Mouse (Mus musculus): ENCODE measurements at regions not wholly inside any gene's neighbourhood (a gene's known extent, or its start where the extent isn't known, plus 50 kb on each side); places are given as distances from the start of the nearest gene placed in this dataset.

GRCm38 (mm10) chr13:101592355-101592754 is 175.7 kb downstream of the Pik3r1 start:
- H3K4me3 ChIP-seq (ENCODE audit: low read depth, low read length): no peak overlapping the region
- no peak overlapping the region for H3K27ac ChIP-seq (ENCODE audit: low read length)
- H3K9me3 ChIP-seq (ENCODE audit: low read length): no peaks in the 10 kb centered on the region
- H3K36me3 ChIP-seq (ENCODE audit: insufficient read depth, low read length): no peaks in the 10 kb centered on the region
- WGBS: 77% methylated on average over 1 of the region's 1 CpGs
- H3K9ac ChIP-seq (replicated peaks; ENCODE audit: low read depth): no peak overlapping the region
- no peak for DNase-seq (ENCODE audit: low spot score)
- H3K27me3 ChIP-seq (replicated peaks; ENCODE audit: insufficient read depth, low read length): no peaks in the 10 kb centered on the region
- no peak for ATAC-seq
- no peak overlapping the region for H3K4me2 ChIP-seq (replicated peaks; ENCODE audit: low read depth, low read length)
- H3K4me1 ChIP-seq (ENCODE audit: insufficient read depth, low read depth, low read length): no peaks in the 10 kb centered on the region
- TF ChIP-seq CTCF (IDR thresholded peaks at IDR 0.05) (no peak), EP300 (IDR thresholded peaks at IDR 0.05) (no peak)

- 77% methylated on average over 8 of the region's 8 CpGs for WGBS
- Histone ChIP-seq H3K27ac (ENCODE audit: low read length) (no peak overlapping the region), H3K4me1 (ENCODE audit: insufficient read depth, low read depth, low read length) (no peaks in the 10 kb centered on the region), H3K27me3 (replicated peaks; ENCODE audit: insufficient read depth, low read length) (no peaks in the 10 kb centered on the region), H3K4me2 (replicated peaks; ENCODE audit: low read depth, low read length) (no peak overlapping the region), H3K9ac (replicated peaks; ENCODE audit: low read depth) (no peak overlapping the region), H3K4me3 (ENCODE audit: low read depth, low read length) (no peak overlapping the region), H3K9me3 (ENCODE audit: low read length) (no peaks in the 10 kb centered on the region), H3K36me3 (ENCODE audit: insufficient read depth, low read length) (no peaks in the 10 kb centered on the region)
- no peak for ATAC-seq
- no peak for DNase-seq (ENCODE audit: low spot score)
- no peak for TF ChIP-seq EP300 (IDR thresholded peaks at IDR 0.05)
These were observed 179.1 kb downstream of the Pik3r1 start for GRCm38 (mm10) chr13:101588905-101589304.

- H3K36me3 ChIP-seq (ENCODE audit: insufficient read depth, low read length): no peaks in the 10 kb centered on the region
- no peaks in the 10 kb centered on the region for H3K9me3 ChIP-seq (ENCODE audit: low read length)
- no peak overlapping the region for H3K4me3 ChIP-seq (ENCODE audit: low read depth, low read length)
- no peak overlapping the region for H3K9ac ChIP-seq (replicated peaks; ENCODE audit: low read depth)
- DNase-seq (ENCODE audit: low spot score) (no peak), ATAC-seq (no peak)
- 53% methylated on average over 2 of the region's 2 CpGs for WGBS
- H3K27ac ChIP-seq (ENCODE audit: low read length): no peak overlapping the region
- no peaks in the 10 kb centered on the region for H3K4me1 ChIP-seq (ENCODE audit: insufficient read depth, low read depth, low read length)
- no peaks in the 10 kb centered on the region for H3K27me3 ChIP-seq (replicated peaks; ENCODE audit: insufficient read depth, low read length)
- TF ChIP-seq CTCF (IDR thresholded peaks at IDR 0.05) (no peak), EP300 (IDR thresholded peaks at IDR 0.05) (no peak)
- no peak overlapping the region for H3K4me2 ChIP-seq (replicated peaks; ENCODE audit: low read depth, low read length)
These were observed 181.2 kb downstream of the Pik3r1 start for GRCm38 (mm10) chr13:101586787-101587186.

DNA sequence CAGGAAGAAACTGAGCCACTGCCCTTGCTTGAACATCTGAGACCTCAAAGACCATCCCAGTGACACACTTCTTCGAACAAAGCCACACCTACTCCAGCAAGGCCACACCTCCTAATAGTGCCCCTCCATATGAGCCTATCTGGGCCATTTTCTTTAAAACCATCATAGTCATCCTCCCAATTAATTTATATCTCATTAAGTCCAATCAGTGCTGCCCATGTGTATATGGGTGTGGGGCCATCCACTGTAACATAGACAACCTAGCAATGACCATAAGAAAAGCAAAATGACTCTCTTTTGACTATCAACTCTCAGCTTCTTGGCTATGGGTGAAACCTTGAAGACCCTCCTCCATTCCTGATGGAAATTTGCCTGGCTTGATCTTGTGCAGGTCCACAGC is 191.5 kb downstream of the Pik3r1 start:
- Histone ChIP-seq H3K27me3 (replicated peaks; ENCODE audit: insufficient read depth, low read length) (no peaks in the 10 kb centered on the region), H3K9me3 (ENCODE audit: low read length) (no peaks in the 10 kb centered on the region), H3K9ac (replicated peaks; ENCODE audit: low read depth) (no peak overlapping the region), H3K4me2 (replicated peaks; ENCODE audit: low read depth, low read length) (no peak overlapping the region), H3K36me3 (ENCODE audit: insufficient read depth, low read length) (no peaks in the 10 kb centered on the region), H3K4me1 (ENCODE audit: insufficient read depth, low read depth, low read length) (no peaks in the 10 kb centered on the region), H3K4me3 (ENCODE audit: low read depth, low read length) (no peak overlapping the region), H3K27ac (ENCODE audit: low read length) (no peak overlapping the region)
- ATAC-seq (no peak), DNase-seq (ENCODE audit: low spot score) (no peak)
- WGBS: 82% methylated on average over 1 of the region's 1 CpGs
- no peak for TF ChIP-seq CTCF (IDR thresholded peaks at IDR 0.05)

DNA sequence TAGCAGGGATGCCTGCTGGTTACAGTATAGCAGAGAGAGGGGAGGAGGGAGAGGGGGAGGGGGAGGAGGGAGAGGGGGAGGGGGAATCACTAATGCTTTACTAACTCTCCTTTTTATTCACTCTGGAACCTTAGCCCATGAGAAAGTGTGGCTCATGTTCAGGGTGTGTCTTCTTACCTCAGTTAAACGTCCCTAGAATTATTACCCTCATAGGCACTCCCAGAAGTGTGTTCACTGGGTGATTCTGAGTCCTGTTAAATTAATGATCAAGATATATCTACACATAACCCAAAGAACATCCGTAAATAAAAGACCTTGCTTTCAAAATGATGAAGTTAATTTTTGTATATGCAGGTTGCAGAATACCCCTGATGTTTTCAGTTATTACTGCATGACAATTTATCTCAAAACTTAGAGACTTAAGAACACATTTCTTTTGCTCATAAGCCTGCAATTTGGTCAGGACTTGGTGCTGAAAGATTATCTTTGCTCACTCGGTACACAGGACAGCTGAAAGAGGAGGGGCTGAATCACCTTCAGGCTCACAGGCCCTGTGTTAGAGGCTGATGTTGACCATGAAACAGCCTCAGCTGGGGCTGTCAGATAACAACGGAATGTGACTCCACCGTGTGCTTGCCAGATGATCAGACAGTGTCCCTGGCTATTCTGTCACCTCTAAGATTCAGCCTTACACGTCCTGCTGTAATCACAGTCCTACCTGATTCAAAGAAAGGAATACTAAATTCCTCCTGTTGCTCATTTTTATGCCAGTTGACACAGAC is 195.0 kb downstream of the Pik3r1 start:
- Histone ChIP-seq H3K9ac (replicated peaks; ENCODE audit: low read depth) (no peak overlapping the region), H3K9me3 (ENCODE audit: low read length) (no peaks in the 10 kb centered on the region), H3K4me2 (replicated peaks; ENCODE audit: low read depth, low read length) (no peak overlapping the region), H3K27me3 (replicated peaks; ENCODE audit: insufficient read depth, low read length) (no peaks in the 10 kb centered on the region), H3K36me3 (ENCODE audit: insufficient read depth, low read length) (no peaks in the 10 kb centered on the region), H3K4me1 (ENCODE audit: insufficient read depth, low read depth, low read length) (no peaks in the 10 kb centered on the region), H3K27ac (ENCODE audit: low read length) (no peak overlapping the region), H3K4me3 (ENCODE audit: low read depth, low read length) (no peak overlapping the region)
- ATAC-seq: no peak
- 45% methylated on average over 6 of the region's 6 CpGs for WGBS
- TF ChIP-seq CTCF (IDR thresholded peaks at IDR 0.05): no peak
- no peak for TF ChIP-seq EP300 (IDR thresholded peaks at IDR 0.05)
- no peak for DNase-seq (ENCODE audit: low spot score)

DNA sequence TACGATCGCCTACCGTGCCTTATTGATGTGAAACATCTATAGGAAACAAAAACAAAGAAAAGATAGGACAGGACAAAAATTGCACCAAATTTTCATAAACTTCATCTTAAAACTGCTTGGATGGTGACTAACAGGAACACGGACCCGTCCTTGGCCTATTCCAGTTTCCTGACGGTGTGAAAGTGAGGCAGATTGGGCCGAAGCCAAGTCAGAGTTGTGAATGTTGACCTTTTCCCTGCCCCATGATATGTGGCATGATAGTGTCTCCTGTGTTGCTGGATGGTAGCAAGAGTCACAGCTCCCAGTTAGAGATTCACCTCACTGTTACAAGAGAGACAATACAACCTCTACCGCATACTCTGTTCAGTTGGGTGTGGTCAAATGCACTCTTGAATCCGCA is 195.8 kb downstream of the Pik3r1 start:
- Histone ChIP-seq H3K4me1 (ENCODE audit: insufficient read depth, low read depth, low read length) (no peaks in the 10 kb centered on the region), H3K36me3 (ENCODE audit: insufficient read depth, low read length) (no peaks in the 10 kb centered on the region), H3K4me3 (ENCODE audit: low read depth, low read length) (no peak overlapping the region), H3K9ac (replicated peaks; ENCODE audit: low read depth) (no peak overlapping the region), H3K27ac (ENCODE audit: low read length) (no peak overlapping the region), H3K4me2 (replicated peaks; ENCODE audit: low read depth, low read length) (no peak overlapping the region), H3K9me3 (ENCODE audit: low read length) (no peaks in the 10 kb centered on the region), H3K27me3 (replicated peaks; ENCODE audit: insufficient read depth, low read length) (no peaks in the 10 kb centered on the region)
- TF ChIP-seq EP300 (IDR thresholded peaks at IDR 0.05) (no peak), CTCF (IDR thresholded peaks at IDR 0.05) (no peak)
- 85% methylated on average over 9 of the region's 9 CpGs for WGBS
- ATAC-seq (no peak), DNase-seq (ENCODE audit: low spot score) (no peak)

DNA sequence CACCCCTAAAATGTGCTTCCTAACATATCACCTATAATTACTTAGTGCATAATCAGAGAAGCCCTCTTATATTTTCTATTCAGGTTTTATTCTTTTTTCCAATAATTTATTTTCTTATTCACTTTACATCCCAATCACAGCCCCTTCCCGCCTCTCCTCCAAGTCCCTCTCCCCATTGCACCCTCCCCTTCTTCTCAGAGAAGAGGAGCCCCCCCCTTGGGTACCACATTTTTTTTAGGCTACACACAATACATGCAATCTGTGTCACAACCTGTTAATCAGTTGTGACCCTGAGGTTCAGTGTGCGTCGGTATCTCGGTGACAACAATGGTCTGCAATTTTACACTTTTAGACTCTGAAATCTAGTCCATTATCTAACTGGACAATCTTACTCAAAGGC is 198.0 kb downstream of the Pik3r1 start:
- H3K27me3 ChIP-seq (replicated peaks; ENCODE audit: insufficient read depth, low read length): no peaks in the 10 kb centered on the region
- no peaks in the 10 kb centered on the region for H3K4me1 ChIP-seq (ENCODE audit: insufficient read depth, low read depth, low read length)
- ATAC-seq (no peak), DNase-seq (ENCODE audit: low spot score) (no peak)
- no peaks in the 10 kb centered on the region for H3K9me3 ChIP-seq (ENCODE audit: low read length)
- H3K4me2 ChIP-seq (replicated peaks; ENCODE audit: low read depth, low read length): no peak overlapping the region
- H3K4me3 ChIP-seq (ENCODE audit: low read depth, low read length): no peak overlapping the region
- H3K36me3 ChIP-seq (ENCODE audit: insufficient read depth, low read length): no peaks in the 10 kb centered on the region
- 65% methylated on average over 4 of the region's 4 CpGs for WGBS
- H3K27ac ChIP-seq (ENCODE audit: low read length): no peak overlapping the region
- no peak overlapping the region for H3K9ac ChIP-seq (replicated peaks; ENCODE audit: low read depth)
- TF ChIP-seq EP300 (IDR thresholded peaks at IDR 0.05) (no peak), CTCF (IDR thresholded peaks at IDR 0.05) (no peak)
